Mouse (Mus musculus): Measurements from ENCODE around the gene Rbm5.
A peak's percentile ranks its signal among the peaks of the same experiment; 100 is the strongest.

Rbm5 gene

DNA sequence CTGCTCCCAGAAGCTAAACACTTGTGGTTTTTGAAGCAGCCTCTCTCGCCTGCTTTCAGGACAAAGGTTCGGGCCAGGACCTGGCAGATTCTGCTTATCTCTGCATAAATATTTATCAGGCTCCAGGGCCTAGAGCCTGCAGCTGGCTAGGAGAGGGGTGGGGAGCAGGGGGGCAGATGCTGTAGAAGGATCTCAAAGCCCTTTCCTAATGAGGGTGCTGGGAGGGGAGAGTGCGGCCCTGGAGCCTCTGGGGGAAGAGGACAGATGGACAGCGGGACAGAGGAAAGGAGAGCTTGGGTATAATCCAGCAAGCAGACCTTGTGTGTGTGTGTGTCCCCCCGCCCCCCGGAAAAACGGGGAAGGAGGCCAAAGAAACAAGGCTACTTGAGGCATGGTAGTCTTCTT, 36.2 kb downstream of the Rbm5 start:
- no peak for DNase-seq (ENCODE audit: low read depth)

DNA sequence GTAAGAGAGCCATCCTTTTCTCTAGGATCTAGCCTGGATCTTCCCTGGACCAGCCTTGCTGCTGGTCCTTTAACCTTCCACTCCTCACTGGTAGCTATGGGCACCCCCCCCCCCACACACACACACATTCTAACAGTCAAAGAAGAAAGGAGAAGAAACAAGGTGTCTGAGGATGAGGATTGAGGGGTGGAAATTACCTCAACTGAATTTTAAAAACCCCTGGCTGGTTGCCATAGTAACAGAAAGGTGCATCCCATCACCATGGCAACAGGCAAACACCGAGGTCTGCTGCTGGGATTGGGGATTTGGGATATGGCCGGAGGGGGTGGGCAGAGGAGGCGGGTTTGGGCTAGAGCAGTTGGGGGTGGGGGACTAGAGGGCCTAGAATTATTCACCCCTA, 41.1 kb downstream of the Rbm5 start:
- no peak for DNase-seq (ENCODE audit: low read depth)

DNA sequence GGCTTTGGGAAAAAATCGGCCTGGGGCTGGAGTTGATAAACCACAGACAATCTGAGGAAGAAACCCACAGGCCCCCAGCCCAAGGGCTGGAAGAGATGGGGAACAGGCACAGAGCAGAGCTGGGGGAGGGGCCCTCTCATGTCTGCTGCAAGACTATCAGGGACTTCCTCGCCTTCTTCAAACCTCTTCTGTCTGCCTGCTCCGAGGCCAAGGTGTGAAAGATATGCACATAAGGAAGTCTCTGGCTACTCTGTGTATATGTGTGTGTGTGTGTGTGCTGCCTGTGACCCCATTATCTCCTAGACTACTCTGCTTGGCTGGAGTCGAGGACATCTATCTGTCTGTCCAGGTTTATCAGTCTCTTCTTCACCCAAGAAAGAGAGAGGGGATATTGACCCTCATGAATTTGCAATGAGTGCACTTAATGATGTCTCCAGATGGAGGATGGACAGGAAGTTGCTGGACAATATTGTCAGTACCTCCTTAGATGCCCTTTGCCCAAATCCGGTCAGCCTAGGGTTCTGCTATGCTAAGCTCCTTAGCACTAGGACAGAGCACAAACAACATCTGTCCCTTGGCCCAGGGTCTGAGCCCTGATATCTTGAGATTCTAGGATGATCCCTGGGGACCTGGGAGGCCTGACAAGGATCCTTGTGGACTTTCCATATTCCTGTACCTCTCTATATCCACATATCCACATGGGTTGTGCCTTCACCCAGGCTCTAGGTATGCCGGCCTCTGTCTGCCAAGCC, 41.7 kb downstream of the Rbm5 start:
- no peak for DNase-seq (ENCODE audit: low read depth)

DNA sequence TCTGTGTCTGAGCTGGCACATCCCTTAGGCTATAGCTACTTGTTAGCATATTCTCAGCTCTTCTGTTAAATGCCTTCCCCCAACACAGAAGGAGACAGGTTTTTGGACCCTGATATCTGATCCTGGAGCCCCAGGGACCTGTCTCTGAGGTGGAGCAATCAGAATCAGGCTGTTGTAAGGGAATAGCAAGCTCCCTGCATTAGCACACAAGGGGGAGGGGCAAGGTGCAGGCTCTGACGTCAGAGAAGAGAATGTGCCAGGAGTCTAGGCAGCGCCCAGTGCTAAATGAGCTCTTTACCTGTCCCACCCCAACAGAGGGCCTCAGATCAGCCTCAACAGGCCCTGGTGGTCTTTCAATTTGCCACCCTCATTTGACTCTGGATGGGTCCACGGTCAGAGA, 43.8 kb downstream of the Rbm5 start:
- peak; percentile 48 for DNase-seq (ENCODE audit: low read depth)

DNA sequence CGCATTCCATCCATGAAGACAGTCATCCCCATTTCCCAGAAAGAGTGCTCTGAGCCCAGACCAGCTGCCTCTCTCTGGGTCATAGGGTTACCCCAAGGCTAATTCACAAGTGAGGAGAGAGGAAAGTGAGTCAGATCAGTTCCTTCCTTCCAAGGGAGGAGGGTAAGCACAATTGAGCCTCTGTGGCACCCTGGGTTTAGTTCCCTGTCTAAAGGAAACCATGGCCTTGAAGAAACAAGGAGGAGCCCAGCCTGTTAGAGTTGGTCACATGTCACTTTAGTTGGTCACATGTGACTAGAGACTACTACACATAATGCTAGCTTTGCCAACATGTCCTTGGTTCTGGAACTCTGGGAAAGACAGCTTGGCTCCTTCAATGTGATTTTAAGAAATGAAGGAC, 46.0 kb downstream of the Rbm5 start:
- no peak for DNase-seq (ENCODE audit: low read depth)

DNA sequence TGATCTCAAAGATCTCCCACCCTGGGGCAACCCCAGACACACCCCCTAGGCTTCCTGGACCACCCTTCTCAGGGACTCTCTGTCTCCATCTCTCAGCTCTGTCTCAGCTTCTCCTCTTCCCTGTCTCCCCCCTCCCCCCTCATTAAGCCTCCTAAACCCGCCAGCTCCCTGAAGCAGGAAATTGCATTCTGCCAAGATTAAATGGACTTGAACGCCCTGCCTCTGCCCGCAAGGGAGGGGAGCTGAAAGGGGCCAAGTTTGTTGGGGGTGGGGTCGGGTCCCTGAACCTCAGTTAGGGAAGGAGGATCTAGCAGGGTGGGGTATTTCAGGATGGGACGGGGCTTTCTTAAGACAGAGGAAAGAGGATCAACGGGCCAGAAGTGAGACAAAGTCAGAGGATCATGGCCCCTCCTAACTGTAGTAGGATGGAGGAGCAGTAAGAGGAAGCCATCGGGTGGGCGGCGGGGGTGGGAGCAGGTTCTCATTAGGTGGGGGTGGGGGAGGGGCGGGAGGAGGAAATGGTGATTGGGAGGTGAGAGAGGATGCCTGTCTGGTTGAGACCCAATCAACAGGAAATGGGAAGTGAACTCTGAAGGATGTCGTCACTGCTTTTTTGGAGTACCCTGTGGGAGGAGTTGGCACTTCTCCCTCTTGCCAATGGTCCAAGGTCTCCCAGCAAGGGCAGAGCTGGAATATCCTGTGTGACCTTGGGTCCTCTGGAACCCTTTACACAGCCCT, 46.8 kb downstream of the Rbm5 start:
- no peak for DNase-seq (ENCODE audit: low read depth)

DNA sequence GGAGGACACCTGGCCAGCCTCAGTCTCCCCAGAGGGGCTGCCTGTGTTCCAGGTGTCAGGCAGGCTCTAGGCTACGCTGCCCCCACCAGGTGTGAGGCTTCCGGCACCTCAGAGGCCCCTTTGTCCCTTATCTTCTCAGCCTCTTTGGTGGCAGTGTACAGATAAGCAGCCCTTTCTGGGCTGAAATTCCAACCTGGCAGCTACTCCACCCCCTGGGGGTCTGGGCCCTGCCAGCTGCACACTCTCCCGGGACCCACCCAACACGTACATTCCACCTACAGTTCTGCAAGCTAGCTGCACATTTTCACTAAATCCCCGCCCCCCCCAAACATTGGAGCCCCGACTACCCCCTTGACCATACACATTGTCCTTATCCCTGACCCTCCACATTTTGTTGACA, 47.5 kb downstream of the Rbm5 start:
- no peak for DNase-seq (ENCODE audit: low read depth)

DNA sequence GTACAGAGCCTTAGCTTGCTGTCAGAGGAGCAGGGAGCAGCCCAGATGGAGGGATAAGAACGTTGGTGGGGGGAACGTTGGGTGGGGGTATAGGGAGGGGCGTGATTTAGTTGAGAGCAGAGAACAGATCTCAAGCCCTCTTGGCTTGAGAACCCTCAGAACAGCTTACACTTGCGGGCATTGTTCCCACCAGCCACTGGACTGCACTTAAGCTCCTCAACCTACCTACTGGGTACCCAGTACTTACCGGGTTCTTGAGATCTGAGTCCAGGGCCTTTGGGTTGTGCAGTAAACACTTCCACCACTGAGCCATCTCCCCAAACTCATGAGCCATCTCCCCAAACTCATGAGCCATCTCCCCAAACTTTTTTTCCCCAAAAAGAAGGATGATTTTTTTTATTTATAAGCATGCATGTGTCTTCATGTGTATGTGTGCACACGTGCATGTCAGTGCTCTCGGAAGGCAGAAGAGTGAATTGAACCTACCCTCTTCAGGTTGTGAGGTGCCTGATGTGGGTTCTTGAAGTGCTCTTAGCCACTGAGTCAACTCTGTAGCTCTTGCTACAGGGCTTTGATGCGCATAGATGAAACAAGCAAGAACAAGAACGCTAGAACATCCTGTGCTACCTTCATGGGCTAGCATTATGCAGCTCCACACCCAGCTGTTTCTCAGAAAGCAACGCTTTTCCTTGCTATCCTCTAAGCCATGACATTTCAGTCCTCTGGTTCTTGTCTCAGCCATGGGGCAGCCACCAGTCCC, 51.8 kb downstream of the Rbm5 start:
- DNase-seq (ENCODE audit: low read depth), result no peak

DNA sequence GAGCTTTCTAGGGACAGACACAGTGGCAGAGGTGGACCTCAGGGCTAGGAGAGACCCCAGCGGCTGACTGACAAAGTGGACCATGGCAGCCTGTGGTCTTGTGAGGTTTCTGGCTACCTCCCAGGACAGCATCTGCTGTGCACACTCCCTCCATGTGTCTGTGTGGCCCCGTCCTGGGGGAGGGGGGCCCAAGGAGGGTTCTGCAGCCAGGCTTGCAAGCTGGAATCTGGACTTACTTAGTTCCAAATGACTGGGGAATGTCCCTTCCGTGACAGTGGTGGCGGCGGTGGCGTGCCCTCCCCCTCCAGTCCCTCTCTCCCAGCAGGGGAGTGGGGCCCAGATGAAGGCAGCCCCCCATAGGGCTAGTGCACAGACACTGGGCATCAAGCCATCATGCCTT, 53.8 kb downstream of the Rbm5 start:
- peak; percentile 75 for DNase-seq (ENCODE audit: low read depth)

DNA sequence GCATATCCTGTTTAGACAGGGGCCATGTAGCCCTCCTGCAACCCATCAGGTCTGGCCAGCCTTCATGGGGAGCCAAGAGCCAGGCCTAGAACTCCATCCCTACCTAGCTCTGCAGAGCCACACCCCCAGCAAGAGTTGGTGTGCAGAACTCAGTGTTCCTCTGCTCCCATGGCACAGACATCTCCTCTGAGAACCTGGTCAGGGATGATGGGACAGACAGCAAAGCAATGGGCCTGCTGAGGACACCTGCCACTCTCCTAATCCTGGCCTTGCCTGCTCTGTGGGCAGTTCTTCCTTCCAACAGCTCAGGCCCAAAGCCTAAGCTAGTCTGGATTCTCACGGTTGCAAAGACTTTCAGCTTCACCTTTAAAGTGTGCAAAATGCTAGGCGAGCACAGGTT, 55.2 kb downstream of the Rbm5 start:
- DNase-seq (ENCODE audit: low read depth), result no peak

DNA sequence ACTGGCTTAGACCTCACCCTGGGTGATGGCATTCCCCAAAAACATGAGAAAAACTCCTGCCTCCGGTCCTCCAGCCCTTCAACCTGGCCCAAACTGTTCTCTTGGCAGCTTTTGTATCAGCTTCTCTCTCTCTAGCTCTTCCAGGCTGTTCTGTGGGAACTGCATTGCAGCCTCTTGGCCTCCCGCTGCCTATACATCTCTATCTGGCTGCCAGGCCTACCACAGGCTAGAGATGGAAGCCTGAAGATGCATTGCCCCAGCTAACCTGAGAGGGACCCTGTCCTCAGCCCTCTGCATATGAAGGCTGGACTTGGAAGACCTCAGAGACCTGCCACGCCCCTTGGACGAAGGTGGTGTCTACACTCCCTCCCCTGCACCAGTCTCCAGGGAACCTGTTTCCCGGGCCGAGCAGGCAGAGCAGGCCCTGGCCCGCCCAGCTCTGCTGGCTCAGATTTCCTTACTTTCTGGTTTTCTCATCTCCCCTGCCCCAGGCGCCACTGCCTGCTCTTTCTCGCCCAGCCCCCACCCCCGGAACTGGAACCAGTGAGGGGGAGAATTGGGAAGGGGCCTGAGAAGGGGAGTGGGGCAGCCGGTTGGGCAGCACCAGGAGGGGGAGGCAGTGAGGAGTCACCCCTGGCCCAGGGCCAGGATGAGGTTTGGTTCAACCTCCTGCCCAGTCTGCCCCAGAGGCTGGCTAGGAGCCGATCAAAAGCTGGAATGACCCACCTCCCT, 56.4 kb downstream of the Rbm5 start:
- DNase-seq (ENCODE audit: low read depth), result peak; percentile 81

DNA sequence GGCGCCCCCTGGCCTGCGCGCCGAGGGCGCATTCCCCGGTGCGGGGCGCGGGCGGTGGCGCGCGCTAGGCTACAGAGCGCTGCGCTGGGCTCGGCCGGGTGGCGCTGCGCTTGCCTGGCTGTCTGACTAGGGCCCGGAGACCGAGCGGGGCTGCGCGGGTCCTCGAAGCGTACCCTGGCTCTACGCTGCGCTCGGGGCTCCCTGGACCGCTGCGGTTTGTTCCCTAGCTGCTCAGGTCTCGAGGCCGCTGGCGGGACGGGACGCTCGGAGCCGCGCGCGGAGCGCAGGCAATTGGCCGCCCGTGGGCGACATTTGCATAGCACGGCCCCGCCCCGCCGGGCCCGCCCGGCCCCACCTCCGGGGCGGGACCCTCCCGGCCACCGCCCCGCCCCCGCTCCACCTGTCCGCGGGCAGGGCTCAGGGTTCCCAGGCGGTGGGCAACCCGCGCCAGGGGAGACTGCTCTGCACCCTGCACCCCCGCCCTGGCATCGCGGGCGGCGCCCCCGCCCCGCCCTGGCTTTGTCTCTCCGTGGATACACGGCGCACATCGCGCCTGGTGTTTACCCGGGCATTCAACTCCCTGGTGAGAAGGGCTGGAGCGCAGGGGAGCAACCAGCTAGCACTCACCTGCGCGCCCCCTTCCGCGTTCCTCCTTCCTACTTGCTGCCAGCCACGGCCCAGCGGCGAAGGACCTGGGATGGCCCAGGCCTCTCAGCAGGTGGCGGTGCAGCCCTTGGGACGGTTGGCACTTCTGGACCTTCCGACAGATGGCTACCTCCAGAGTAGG, 60.9 kb downstream of the Rbm5 start, which contains the start of gene Sema3f:
TSS of gene Sema3f (minus strand) at position 779 of the 787 bp plus-strand sequence.
- DNase-seq (ENCODE audit: low read depth), result peak; percentile 84

DNA sequence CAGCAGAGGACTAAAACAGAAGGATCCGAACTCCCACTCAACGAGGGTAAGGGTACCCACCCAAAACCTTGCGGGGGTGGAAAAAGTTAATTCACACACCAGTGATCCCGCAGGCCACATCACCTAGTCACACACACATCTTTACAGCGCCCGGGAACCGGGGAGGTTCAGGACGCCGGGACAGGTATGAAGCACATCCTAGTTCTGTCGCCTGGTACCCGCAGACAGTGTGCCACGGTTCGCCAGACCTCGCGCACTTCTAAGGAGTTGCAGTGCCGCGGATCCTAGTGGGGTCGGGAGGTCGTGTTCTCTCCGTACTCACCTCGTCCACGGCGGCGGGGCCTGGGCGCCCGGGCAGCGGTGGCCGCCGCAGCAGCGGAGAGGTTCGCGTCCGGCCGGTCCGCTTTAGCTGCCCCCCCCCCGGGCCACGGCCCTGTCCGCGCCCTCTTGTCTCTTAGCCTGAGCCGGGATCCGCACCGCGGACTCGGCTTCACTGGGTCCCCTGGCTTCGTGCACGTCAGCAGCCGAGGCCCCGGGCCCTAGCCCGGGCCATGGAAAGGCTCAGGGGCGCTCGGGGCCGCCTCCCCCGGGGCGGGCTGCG, 61.6 kb downstream of the Rbm5 start:
- DNase-seq (ENCODE audit: low read depth), result no peak

DNA sequence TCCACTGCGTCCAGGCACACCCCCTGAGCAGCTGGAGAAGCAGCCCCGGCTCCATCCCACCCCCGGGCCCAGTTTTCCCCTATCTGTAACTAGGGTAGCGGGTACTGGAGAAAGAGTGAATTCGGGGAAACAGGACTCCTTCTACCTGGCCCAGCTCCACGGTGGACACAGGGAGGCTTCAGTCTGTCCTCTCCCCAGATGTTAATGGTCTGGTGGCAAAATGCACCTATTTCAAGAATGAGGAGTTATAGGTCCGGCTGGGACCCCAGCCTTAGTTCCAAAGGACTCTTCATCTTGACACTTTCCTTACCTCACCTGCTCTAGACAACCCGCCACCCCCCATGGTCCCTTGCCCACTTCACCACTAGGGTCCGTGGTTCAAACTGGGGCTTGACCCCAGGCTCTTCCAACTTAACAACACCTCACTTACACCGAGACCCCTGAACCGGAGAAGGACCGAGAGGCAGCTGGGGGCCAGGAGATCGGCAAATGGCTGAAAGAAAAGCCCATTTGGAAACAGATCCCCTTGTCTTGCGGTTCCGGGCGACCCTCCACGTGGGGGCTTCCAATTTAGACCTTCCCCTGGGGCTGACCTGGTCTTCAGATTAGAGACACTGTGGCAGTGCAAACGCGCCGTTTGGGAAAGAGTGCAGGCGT, 62.2 kb downstream of the Rbm5 start:
- DNase-seq (ENCODE audit: low read depth), result no peak

DNA sequence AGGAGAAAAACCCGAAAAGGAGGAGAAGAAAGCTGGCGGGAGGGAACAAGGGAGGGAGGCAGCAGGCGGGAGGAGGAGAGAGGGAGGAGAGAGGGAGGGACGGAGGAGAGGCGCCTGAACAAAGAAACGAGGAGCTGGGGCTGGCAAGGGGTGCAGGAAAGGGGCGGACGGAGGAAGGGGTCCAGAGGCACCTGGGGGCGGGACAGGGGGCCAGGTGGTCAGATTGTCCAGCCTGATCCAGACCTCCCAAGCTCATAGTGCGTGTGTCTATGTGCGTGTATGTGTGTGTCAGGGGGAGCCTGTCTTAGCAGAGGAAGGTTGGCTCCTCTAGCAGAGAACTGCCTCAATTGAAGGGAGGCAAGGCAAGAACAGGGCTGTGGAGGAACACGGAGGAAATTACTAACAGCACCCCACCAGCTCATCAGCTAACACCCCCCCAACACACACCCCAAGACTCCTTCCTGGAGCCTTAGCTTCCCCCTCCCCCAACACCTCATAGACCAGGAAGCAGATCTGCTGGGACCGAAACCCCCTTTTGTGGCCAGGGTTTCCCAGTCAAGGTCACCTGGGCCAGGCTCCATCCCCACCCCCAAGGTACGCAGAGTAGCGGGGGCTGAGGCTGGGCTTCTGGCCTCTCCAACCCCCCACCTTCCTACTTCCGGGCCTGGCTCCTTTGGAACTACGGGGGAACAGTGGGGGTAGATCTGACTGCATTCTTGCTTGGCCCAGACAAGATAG, 62.9 kb downstream of the Rbm5 start:
- DNase-seq (ENCODE audit: low read depth), result peak; percentile 60

DNA sequence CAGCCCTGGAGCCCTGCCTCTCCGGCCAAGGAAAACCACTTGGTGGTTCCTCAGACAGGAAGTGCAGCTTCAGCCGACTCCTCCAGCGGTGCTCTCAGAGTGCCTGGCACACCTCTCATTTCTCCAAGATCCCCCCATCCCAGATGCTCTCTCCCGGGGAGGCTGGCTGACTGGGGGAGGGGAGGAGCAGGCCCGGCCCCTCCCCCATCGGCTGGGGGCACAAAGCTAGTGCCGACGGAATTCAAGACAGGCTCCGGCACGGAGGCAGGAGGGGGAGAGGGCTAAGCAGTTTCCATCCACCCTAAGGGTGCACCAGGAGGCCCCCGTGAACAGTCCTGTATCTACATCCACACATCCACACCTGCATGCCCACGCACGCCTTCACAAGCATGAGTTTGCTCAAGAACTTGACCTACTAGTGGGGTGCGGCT, 64.0 kb downstream of the Rbm5 start:
- DNase-seq (ENCODE audit: low read depth), result no peak

DNA sequence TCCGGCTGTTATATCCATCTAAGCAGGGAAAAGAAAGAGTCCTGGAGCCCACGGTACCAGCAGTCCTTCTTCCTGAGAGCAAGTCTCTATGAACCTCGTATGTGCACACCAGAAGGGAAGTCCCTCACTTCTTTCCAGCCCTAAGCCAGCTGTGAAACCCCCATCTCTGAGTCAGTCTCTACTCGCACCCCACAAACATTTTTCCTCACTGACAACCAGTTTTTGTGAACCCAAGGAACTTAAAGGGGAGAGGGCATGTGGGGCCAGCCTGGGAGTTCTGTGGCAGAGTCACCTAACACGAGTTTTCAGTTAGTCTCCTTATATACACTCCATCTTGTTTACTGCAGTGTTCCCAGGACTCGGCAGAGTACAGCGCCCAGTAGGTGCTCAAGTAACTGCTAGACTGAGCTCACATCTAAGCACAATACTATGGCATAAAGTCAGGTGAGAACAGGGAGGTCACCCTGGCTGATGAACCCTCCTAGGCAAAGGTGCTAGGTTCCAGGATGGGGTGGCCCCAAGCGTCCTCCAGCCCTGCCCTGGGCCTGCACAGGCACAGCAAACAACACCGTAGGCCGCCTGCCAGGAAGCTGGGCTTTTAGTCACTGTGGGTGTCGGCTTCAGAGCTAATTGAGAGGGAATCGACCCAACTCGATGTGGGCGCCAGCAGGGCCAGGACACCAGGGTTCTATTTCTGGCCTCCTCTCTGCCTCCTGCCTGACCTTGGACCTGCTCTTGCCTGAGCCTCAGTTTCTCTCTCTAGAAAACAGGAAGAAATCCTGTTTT, 67.3 kb downstream of the Rbm5 start:
- DNase-seq (ENCODE audit: low read depth), result peak; percentile 84

DNA sequence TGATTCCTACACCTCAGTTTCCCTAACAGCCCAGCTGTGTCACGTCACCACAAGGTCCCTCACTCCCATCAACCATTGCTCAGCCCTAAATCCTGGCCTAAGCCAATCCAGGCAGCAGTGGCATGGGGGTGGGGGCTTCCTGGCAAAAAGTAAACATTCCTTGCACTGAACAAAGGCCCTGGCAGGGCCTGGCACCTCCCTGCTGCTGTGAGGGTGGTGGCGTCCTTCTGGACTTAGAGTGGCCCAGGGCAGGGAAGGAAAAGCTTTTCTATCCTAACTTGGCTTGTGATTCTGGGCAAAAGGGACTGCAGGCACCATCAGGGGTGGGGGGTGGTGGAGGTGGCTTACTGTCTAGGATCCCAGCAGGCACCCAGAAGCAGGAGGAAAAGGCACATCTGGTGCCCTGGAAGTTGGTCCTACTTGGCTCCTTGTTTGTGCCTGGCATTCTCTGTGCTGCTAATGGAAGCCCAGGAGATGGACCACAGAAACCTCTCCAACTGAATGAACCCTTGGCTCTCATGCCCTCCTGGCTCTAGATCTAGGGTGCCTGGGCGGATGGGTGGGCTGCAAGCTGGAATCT, 68.1 kb downstream of the Rbm5 start:
- DNase-seq (ENCODE audit: low read depth), result no peak

Measured in NIH3T3 (cell line).